Mouse (Mus musculus): Measurements from ENCODE around the gene Elfn2.

- TF ChIP-seq CTCF (IDR thresholded peaks at IDR 0.05; ENCODE audit: borderline replicate concordance, insufficient read depth, low read depth, low read length) (no peak), POLR2A (IDR thresholded peaks at IDR 0.05; ENCODE audit: borderline replicate concordance, insufficient read depth, low read length) (no peak)
Measured at GRCm38 (mm10) chr15:78680291-78680690, 38.3 kb downstream of the Elfn2 start.
